Mouse (Mus musculus): ENCODE results near the gene Acsl1. TPM values are rescaled to one million over a fixed set of nuclear protein-coding genes. Genes with fewer than 3 reads are reported as not detected.

Acsl1 gene
- polyA plus RNA-seq, 1 experiment from 2014 or later: 12.4 TPM

DNA sequence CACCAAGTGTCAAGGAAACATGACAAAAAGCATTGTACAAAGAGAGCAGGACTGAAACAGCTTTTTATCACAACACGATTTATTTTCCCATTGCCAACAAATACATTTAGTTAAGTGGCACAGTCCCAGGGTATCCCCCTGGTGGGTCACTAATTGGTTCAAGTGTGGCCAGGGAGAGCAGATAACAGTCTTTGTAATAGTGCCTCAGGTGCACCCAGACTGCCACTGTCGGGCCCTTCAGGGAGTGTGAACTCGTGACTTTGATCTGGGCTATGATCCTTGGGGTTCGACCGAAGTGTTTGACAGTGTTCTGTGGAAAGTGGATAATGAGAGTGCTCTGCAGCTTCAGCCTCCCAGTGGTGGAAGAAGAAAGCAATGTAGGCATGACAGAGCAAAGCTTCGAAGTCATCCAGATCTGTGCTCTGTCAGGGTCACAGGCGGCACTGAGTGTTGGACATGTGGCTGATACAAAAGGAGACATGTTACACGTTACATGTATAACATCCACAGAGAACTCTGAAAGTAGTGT, 21.1 kb upstream of the Acsl1 start:
- WGBS: 78% methylated on average over 8 of the region's 8 CpGs
- no peaks in the 10 kb centered on the region for H3K4me1 ChIP-seq
- H3K36me3 ChIP-seq: no peaks in the 10 kb centered on the region
- H3K9ac ChIP-seq: no peak overlapping the region
- no peak overlapping the region for H3K4me3 ChIP-seq
- no peak overlapping the region for H3K27ac ChIP-seq
- peaks cover 6% of the 10 kb centered on the region for H3K9me3 ChIP-seq (replicated peaks)
- H3K27me3 ChIP-seq: 0 out of 2 replicates have a peak, but pooled peaks cover 2% of the 10 kb centered on the region
- H3K4me2 ChIP-seq (replicated peaks): no peak overlapping the region
- ATAC-seq (ENCODE audit: low FRiP score): no peak

DNA sequence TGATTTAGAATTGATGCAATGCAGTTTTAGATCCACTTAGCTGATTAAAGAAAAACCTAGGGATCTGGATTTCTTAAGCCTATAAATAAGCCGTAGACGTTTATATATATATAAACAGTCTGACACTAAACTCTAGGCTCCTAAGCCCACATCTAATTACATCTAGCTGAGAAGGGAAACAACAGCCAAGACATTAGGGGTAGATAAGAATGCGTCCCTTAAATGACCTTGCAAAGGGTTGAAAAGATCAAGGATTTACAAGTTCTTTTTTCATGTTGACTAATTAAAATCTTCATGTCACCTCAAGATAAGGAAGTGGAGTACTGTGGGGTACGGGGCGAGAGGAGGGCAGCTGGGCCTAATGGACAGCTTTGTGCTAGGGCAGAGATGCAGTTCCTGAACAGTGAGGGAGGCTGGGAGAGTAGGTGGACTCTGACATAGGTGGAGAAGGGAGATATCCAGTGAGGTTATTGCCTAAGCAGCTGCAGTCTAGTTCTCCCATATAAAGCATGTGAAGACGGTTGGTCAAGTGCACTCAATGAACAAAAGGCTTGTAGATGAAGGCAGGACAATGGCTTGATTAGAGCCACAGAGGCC, 12.5 kb upstream of the Acsl1 start:
- no peaks in the 10 kb centered on the region for H3K4me1 ChIP-seq
- H3K27ac ChIP-seq: no peak overlapping the region
- no peaks in the 10 kb centered on the region for H3K36me3 ChIP-seq
- peaks cover 6% of the 10 kb centered on the region for H3K9me3 ChIP-seq (replicated peaks)
- no peaks in the 10 kb centered on the region for H3K27me3 ChIP-seq
- WGBS: 89% methylated on average over 6 of the region's 6 CpGs
- H3K4me3 ChIP-seq: no peak overlapping the region
- ATAC-seq (ENCODE audit: low FRiP score): no peak
- H3K4me2 ChIP-seq (replicated peaks): no peak overlapping the region
- H3K9ac ChIP-seq: no peak overlapping the region

DNA sequence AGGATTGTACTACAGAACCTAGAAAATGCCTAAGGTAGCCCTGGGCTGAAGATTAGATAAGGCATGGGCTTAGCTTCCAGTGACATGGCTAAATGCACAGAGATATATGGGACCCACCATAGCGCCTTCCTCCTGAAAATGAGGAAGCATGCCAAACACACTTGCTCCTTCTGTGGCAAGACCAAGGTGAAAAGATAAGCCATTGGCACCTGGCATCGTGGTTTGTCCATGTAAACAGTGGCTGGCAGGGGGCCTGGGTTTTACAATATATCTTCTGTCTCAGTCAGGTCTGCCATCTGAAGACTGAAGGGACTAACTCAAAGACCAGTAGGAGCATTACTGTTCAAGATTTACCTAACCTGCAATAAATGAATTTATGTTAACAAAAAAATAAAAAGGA, 2.4 kb upstream of the Acsl1 start:
- no peak overlapping the region for H3K4me2 ChIP-seq (replicated peaks)
- no peak overlapping the region for H3K4me3 ChIP-seq
- ATAC-seq (ENCODE audit: low FRiP score): no peak
- no peaks in the 10 kb centered on the region for H3K36me3 ChIP-seq
- no peak overlapping the region for H3K9ac ChIP-seq
- H3K27me3 ChIP-seq: peaks cover 9% of the 10 kb centered on the region
- H3K4me1 ChIP-seq: peaks cover 5% of the 10 kb centered on the region
- WGBS: 88% methylated on average over 2 of the region's 2 CpGs
- H3K27ac ChIP-seq: no peak overlapping the region
- H3K9me3 ChIP-seq (replicated peaks): no peaks in the 10 kb centered on the region

GRCm38 (mm10) chr8:46469071-46469769, 1.6 kb upstream of the Acsl1 start:
- Histone ChIP-seq H3K4me3 (no peak overlapping the region), H3K27me3 (peaks cover 11% of the 10 kb centered on the region), H3K4me1 (peaks cover 5% of the 10 kb centered on the region), H3K27ac (no peak overlapping the region), H3K36me3 (no peaks in the 10 kb centered on the region), H3K4me2 (replicated peaks) (no peak overlapping the region), H3K9ac (no peak overlapping the region), H3K9me3 (replicated peaks) (no peaks in the 10 kb centered on the region)
- 94% methylated on average over 8 of the region's 8 CpGs for WGBS
- ATAC-seq (ENCODE audit: low FRiP score): no peak

DNA sequence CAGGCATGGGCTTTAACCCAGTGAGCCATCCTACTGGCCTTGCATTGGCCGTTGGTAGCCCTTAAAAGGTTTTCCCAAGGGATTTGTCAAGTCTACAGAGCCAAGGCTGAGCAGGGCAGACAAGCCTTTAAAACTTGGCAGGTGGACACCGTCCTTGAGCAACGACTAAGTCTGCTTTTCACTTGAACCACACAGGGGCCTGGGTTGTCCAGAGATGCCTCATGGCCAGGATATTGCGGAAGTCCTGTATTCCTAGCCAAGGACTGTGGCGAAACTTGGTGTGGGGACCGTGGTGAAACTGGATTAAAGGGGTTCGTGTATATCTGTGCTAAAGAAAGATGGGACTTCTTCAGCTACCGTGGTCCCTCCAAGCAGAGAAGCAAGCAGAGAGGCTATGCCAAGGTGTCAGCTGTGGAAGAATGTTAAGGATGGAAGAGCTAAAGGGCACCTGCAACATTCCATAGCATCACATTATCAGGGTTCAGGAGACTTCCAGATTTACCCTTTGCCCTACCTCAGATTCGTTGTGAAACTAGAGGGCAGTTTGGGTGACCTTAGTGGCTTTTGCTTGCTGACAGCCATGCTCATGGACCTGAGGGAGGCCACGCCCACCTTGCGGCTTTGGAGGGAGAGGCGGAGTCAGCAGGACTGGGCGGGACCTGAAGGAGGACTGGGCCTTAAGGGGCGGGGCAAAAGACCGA, 596 bp upstream of the Acsl1 start:
- peak overlapping the region; percentile 96 for H3K4me2 ChIP-seq (replicated peaks)
- peaks cover 5% of the 10 kb centered on the region for H3K4me1 ChIP-seq
- peak overlapping the region; percentile 79 for H3K4me3 ChIP-seq
- no peaks in the 10 kb centered on the region for H3K36me3 ChIP-seq
- 43% methylated on average over 15 of the region's 15 CpGs for WGBS
- H3K9me3 ChIP-seq (replicated peaks): no peaks in the 10 kb centered on the region
- H3K27me3 ChIP-seq: peaks cover 14% of the 10 kb centered on the region
- H3K27ac ChIP-seq: 0 out of 2 replicates have a peak overlapping the region, but pooled peaks have one; percentile 4
- H3K9ac ChIP-seq: no peak overlapping the region
- no peak; the same call in none of the 2 replicates for ATAC-seq (ENCODE audit: low FRiP score)

GRCm38 (mm10) chr8:46471926-46472485, 1.2 kb downstream of the Acsl1 start:
- Histone ChIP-seq H3K9me3 (replicated peaks) (no peaks in the 10 kb centered on the region), H3K4me2 (replicated peaks) (peak overlapping the region; percentile 96), H3K36me3 (no peaks in the 10 kb centered on the region), H3K27me3 (peaks cover 14% of the 10 kb centered on the region), H3K4me3 (peak overlapping the region; percentile 79), H3K27ac (no peak overlapping the region), H3K9ac (peak overlapping the region; percentile 78; the same call in 1 of the 2 replicates), H3K4me1 (peaks cover 5% of the 10 kb centered on the region)
- WGBS: 41% methylated on average over 9 of the region's 9 CpGs
- no peak for ATAC-seq (ENCODE audit: low FRiP score)

- WGBS: 97% methylated on average over 3 of the region's 3 CpGs
- Histone ChIP-seq H3K36me3 (no peaks in the 10 kb centered on the region), H3K9ac (no peak overlapping the region), H3K27ac (no peak overlapping the region), H3K4me3 (no peak overlapping the region), H3K4me1 (peaks cover 5% of the 10 kb centered on the region), H3K27me3 (peaks cover 14% of the 10 kb centered on the region), H3K4me2 (replicated peaks) (no peak overlapping the region), H3K9me3 (replicated peaks) (no peaks in the 10 kb centered on the region)
- no peak for ATAC-seq (ENCODE audit: low FRiP score)
These were observed 3.3 kb downstream of the Acsl1 start for GRCm38 (mm10) chr8:46474120-46474519.

GRCm38 (mm10) chr8:46474634-46475033, 3.8 kb downstream of the Acsl1 start:
- H3K9me3 ChIP-seq (replicated peaks): no peaks in the 10 kb centered on the region
- no peak overlapping the region for H3K4me3 ChIP-seq
- no peak overlapping the region for H3K27ac ChIP-seq
- H3K27me3 ChIP-seq: peaks cover 14% of the 10 kb centered on the region
- H3K36me3 ChIP-seq: no peaks in the 10 kb centered on the region
- H3K4me1 ChIP-seq: peaks cover 5% of the 10 kb centered on the region
- no peak overlapping the region for H3K9ac ChIP-seq
- no peak overlapping the region for H3K4me2 ChIP-seq (replicated peaks)
- 90% methylated on average over 6 of the region's 6 CpGs for WGBS
- ATAC-seq (ENCODE audit: low FRiP score): no peak

- Histone ChIP-seq H3K9ac (no peak overlapping the region), H3K9me3 (replicated peaks) (no peaks in the 10 kb centered on the region), H3K36me3 (no peaks in the 10 kb centered on the region), H3K27me3 (peaks cover 14% of the 10 kb centered on the region), H3K4me2 (replicated peaks) (no peak overlapping the region), H3K4me1 (peaks cover 12% of the 10 kb centered on the region), H3K4me3 (no peak overlapping the region), H3K27ac (no peak overlapping the region)
- 87% methylated on average over 11 of the region's 11 CpGs for WGBS
- no peak for ATAC-seq (ENCODE audit: low FRiP score)
These were observed 4.6 kb downstream of the Acsl1 start for GRCm38 (mm10) chr8:46475404-46475803.

- WGBS: 88% methylated on average over 3 of the region's 3 CpGs
- no peaks in the 10 kb centered on the region for H3K9me3 ChIP-seq (replicated peaks)
- H3K27ac ChIP-seq: no peak overlapping the region
- H3K9ac ChIP-seq: no peak overlapping the region
- H3K4me3 ChIP-seq: no peak overlapping the region
- ATAC-seq (ENCODE audit: low FRiP score): no peak
- no peaks in the 10 kb centered on the region for H3K36me3 ChIP-seq
- no peak overlapping the region for H3K4me2 ChIP-seq (replicated peaks)
- peaks cover 14% of the 10 kb centered on the region for H3K27me3 ChIP-seq
- peaks cover 13% of the 10 kb centered on the region for H3K4me1 ChIP-seq
These were observed 5.1 kb downstream of the Acsl1 start for GRCm38 (mm10) chr8:46475942-46476341.

GRCm38 (mm10) chr8:46477747-46478458, 7.1 kb downstream of the Acsl1 start:
- Histone ChIP-seq H3K9me3 (replicated peaks) (no peaks in the 10 kb centered on the region), H3K36me3 (no peaks in the 10 kb centered on the region), H3K4me1 (peaks cover 8% of the 10 kb centered on the region; the same call in 1 of the 2 replicates), H3K4me3 (no peak overlapping the region), H3K27ac (no peak overlapping the region), H3K4me2 (replicated peaks) (no peak overlapping the region), H3K27me3 (peaks cover 10% of the 10 kb centered on the region), H3K9ac (no peak overlapping the region)
- ATAC-seq (ENCODE audit: low FRiP score): no peak
- 86% methylated on average over 9 of the region's 9 CpGs for WGBS
